Mouse (Mus musculus): ENCODE measurements at regions not wholly inside any gene's neighbourhood (a gene's known extent, or its start where the extent isn't known, plus 50 kb on each side); places are given as distances from the start of the nearest gene placed in this dataset.

- no peak for DNase-seq
Measured at GRCm38 (mm10) chr3:133751565-133751964, 206.6 kb upstream of the Tet2 start.

- peak; percentile 26 for DNase-seq
Measured at GRCm38 (mm10) chr3:133753041-133753440, 208.1 kb upstream of the Tet2 start.

DNA sequence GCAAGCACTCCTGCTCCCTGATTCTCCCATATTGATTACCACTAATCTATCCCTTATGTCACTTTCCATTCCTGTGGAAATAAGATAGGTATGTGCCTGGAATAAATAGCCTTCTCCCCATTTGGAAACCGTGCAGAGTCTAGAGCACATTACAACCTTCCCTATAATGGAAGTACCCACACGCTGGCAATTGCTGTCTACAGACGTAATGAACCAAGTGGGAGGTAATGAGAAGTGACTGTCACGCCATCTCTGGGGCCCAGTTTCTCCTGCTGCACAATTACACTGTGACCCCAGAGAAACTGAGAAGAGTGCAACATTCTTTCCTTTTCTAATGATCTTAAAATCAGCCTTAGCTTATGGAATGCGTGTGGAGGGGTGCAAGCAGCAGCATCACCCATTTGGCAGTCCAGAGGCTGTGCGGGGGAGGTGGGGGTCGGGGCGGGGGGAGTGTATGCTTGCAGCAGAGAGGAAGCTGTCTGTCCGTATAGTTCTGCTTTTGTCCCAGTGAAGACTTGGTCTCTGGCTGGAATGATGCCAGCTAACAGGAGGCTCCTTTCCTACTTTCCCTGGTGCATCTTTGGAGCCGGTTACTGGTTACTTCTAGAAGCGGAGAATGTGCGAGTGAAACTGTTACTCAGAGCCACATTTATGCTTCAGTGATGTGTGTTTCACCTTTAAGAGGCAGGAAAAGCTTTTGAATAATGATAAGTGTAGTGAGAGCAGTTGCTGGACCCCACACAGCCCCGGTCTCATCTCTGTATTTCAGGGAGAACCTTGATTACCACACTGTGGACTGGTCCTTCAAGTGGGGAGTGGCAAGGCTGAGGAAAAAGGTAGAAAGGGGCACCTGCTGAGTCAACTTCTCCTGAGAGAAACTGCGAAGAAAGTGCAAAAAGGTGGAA is 209.3 kb upstream of the Tet2 start:
- no peak for DNase-seq

DNA sequence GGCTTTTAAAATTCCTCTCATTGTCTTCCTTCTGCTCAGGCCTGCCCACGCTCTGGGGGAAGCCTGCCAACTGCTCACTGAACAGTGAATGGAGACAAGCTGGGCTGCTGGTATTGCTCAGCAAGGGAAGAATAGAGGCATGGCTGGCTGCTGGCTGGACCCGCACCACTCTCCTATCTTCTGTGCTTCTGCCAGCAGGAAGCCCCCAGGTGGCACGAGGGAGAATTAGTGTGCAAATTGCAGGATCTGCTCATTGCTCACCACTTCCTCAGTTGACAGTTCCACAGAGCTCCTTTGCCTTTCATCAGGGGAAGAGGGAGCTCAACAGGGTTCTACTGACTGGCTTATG is 209.9 kb upstream of the Tet2 start:
- peak; percentile 31 for DNase-seq

- no peak for DNase-seq
Measured at GRCm38 (mm10) chr3:133757756-133758420, 212.9 kb upstream of the Tet2 start.

DNA sequence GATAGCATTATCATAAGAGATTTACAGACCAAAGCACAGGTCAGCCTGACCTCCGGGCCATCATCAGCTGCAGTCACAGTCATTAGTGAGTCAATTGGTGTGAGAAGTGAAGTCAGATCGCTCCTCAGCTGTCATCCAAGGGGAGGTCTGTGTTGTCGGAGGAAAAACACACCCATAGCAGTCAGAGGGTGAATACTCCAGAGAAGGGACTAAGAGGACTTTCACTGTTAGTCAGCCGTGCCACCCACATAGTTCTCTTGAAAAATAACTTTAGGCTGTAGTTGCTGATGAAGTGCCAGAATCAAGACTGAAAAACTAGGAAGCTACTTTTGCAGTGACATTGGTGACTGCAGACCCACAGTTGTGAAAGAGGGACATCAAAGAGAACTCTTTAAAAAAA is 213.5 kb upstream of the Tet2 start:
- no peak for DNase-seq

GRCm38 (mm10) chr3:133759611-133760010 is 214.7 kb upstream of the Tet2 start:
- no peak for DNase-seq

GRCm38 (mm10) chr3:133760221-133760620 is 215.3 kb upstream of the Tet2 start:
- DNase-seq: no peak

- no peak for DNase-seq
Measured at GRCm38 (mm10) chr3:133763721-133764120, 218.8 kb upstream of the Tet2 start.

DNA sequence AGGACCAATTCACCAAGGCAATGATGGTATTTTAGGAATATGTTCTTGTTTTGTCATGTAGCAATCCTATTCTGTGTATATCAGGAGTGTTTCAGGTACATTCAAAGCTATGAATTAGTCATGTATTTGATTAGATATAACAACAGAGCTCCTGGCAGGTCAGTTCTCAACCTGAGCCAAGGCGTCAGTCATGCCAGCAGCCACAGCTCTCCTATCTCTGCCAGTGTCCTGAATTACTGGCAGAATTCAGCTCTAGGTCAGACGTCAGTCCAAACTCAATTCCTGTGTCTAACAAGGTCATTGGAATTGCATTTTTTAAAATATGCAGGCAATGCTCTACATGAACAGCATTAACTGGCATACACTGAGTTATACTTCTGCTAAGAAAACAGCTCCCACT is 228.6 kb upstream of the Tet2 start:
- no peak for DNase-seq

GRCm38 (mm10) chr3:133774229-133774628 is 229.3 kb upstream of the Tet2 start:
- no peak for DNase-seq

- no peak for DNase-seq
Measured at GRCm38 (mm10) chr3:133776013-133776412, 231.1 kb upstream of the Tet2 start.

DNA sequence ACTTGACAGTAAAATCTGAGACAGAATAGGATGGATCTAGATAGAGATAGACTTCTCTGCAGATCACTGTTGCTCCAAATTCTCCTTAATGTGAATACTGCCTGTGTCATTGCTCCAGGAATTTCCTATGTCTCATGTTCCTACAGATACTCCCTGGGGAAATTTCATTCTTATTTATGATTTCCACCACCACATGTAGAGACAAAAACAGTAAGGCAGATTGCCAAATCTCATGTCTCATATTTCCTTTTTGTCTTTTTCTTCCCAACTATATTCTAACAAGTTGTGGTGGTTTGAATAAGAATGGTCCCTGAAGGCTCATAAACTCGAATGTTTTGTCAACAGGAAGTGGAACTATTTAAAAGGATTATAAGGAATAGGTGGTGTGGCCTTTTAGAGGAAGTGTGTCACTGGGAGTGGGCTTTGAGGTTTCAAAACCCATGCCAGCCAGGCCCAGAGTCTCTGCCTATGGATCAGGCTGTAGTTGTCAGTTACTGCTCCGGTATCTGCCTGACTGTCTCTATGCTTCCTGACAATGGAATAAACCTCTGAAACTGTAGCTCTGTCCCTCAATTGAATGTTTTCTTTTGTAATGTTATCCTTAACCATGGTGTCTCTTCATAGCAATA is 234.3 kb upstream of the Tet2 start:
- DNase-seq: no peak

GRCm38 (mm10) chr3:133783060-133783459 is 238.1 kb upstream of the Tet2 start:
- DNase-seq: no peak

DNA sequence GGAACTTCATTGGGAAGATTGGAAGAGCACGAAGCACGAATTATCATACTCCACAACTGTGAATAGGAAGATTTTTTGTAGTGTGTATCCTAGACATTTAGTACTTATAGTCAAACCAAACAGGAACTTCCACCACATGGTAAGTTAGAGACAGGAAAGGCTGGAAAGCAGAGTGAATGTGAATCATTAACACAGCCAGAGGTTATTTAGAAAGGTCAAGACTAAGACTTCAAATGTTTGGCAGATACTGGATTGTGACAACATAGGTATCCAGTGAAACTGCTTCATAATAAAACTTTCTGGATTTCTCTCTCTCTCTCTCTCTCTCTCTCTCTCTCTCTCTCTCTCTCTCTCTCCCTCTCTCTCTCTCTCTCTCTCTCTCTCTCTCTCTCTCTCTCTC is 246.4 kb upstream of the Tet2 start:
- DNase-seq: no peak

DNA sequence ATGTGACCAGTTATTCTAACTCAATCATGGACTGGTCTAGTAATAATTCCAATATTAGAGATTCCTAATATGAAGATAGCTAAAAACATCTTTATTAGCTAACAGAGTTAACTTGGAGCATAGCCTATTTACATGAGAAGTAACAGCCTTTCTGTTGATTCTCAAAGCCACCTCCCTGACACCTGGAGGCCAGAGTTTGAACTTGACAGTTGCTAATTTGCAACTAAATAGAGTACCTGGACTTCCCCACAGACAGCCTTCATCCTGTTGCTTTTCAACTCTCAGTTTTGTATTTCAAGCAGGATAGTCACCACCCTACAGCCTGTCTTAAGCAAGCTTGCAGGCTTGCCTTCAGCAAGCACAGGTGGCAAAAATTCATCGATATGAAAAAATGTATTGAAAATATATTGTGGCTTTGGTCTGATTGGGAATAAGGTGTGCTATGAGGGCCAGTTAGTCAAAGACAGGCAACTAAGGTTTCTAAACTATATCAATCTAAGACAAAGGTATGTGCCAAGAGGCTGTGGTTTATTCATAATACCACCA is 264.1 kb upstream of the Tet2 start:
- no peak for DNase-seq

- no peak for DNase-seq
Measured at GRCm38 (mm10) chr3:133818966-133819700, 274.2 kb upstream of the Tet2 start.

GRCm38 (mm10) chr3:133833739-133834391 is 288.9 kb upstream of the Tet2 start:
- no peak for DNase-seq

DNA sequence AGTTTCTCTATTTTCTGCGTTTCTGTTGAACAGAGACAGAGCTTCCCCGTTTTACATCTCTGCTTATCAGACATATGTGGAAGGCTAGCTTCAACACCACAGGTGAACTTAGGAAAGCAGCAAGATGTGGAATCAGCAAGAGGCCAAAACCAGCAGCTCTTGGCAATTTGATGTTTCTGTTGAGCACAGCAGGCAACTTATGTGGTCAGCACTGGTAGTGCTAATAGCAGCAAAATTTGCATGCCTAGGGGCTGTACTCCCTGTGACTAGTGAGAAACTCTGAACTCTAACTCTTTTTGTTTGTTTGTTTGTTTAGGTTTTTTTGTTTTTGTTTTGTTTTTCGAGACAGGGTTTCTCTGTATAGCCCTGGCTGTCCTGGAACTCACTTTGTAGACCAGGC is 289.5 kb upstream of the Tet2 start:
- no peak for DNase-seq

DNA sequence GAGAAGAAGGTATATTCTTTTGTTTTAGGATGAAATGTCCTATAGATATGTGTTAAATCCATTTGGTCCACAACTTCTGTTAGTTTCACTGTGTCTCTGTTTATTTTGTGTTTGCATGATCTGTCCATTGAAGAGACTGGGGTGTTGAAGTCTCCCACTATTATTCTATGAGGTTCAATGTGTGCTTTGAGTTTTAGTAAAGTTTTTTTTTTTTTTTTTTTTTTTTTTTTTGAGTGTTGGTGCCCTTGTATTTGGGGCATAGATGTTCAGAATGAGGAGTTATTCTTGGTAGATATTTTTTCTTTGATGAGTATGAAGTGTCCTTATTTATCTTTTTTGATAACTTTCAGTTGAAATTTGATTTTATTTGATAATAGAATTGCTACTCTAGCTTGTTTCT is 301.4 kb upstream of the Tet2 start:
- no peak for DNase-seq

DNA sequence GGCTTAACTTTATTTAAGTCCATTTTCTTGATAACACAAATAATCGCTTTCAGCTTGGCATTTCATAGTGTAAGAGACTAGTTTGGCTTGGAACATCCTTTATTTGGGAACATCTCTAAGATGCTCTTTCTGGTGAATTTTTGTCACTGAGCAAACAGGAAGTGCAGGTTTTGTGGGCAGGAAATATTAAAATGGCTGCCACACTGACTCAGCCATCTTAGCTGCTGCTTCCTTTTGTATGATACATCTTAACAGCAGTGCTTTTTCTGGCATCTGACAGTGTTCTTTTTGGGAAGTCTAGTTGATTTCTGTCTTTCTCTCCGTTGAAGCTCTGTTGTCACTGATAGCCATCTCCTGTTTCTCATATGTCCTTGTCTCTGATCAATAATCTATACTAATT is 329.4 kb upstream of the Tet2 start:
- DNase-seq: no peak

DNA sequence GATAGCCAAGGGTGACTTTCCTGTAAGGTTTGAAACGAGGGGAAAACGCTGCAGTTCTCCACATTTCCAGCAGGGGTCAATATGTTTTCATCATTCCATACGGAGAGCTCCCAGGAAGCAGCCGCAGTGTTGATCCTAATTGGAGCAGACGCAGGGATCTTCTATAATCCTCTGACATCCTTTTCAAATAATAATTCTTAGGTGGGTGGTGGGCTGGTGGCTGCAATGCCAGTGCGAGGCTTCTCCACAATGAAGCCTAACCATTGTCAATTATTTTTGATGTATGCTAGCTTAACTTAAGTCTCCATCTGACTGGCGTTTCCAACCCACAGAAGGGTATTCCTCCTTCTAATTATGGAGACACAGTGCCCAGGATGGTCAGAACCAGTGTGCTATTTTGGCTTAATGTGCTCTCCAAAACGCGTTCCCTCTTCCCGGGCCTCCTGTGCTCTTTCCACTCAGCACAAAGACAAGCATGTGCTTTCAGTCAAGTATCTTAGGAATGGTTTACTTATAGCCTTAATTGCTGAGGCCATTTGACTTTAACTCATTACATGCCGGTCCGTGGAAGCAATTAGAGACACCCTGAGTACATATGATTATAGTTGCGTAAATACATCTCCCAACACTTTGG is 331.6 kb upstream of the Tet2 start:
- peak; percentile 74 for DNase-seq

Data from lung, postnatal 14 days (tissue).